Mouse (Mus musculus): Measurements from ENCODE around the gene Isyna1. TPM values are rescaled to one million over a fixed set of nuclear protein-coding genes. Genes with fewer than 3 reads are reported as not detected.

Isyna1 gene
- 100 to 1,000 TPM; 115 to 165 TPM for total RNA-seq (2021)
- long read RNA-seq, experiment 1, transcript Isyna1-206 (10 exons, 1,916 nt), result minor isoform, 5 of 147 reads
- long read RNA-seq, experiment 1, transcript Isyna1-204 (10 exons, 1,914 nt), result minor isoform, 6 of 147 reads
- long read RNA-seq, experiment 1, transcript Isyna1-201 (11 exons, 1,836 nt), result major isoform, 114 of 147 reads
- long read RNA-seq, experiment 1, partial matches to known transcripts, result 7 of 147 reads
- long read RNA-seq, experiment 1, other reads (novel, unspliced or antisense), result 15 of 147 reads
- long read RNA-seq, experiment 2, transcript Isyna1-204 (10 exons, 1,914 nt), result minor isoform, 8 of 270 reads
- long read RNA-seq, experiment 2, transcript Isyna1-206 (10 exons, 1,916 nt), result minor isoform, 7 of 270 reads
- long read RNA-seq, experiment 2, transcript Isyna1-201 (11 exons, 1,836 nt), result major isoform, 227 of 270 reads
- long read RNA-seq, experiment 2, partial matches to known transcripts, result 16 of 270 reads
- long read RNA-seq, experiment 2, other reads (novel, unspliced or antisense), result 12 of 270 reads

- DNase-seq (ENCODE audit: low spot score in 2 of 2), result peak; percentile 81 to 85
Measured at GRCm38 (mm10) chr8:70593961-70594609, at the start of gene Isyna1. Isyna1 (plus strand) TSS chr8:70594373.

GRCm38 (mm10) chr8:70546412-70546811 lies 47.8 kb upstream of the Isyna1 start:
- DNase-seq (ENCODE audit: low spot score in 2 of 2), result no peak

- DNase-seq (ENCODE audit: low spot score in 2 of 2), result no peak
Measured at GRCm38 (mm10) chr8:70547762-70548161, 46.4 kb upstream of the Isyna1 start.

GRCm38 (mm10) chr8:70549412-70550184 lies 44.6 kb upstream of the Isyna1 start:
- no peak for DNase-seq (ENCODE audit: low spot score in 2 of 2)

GRCm38 (mm10) chr8:70551558-70552161 lies 42.5 kb upstream of the Isyna1 start:
- DNase-seq (ENCODE audit: low spot score in 2 of 2), result no peak

- no peak for DNase-seq (ENCODE audit: low spot score in 2 of 2)
Measured at GRCm38 (mm10) chr8:70552836-70553235, 41.3 kb upstream of the Isyna1 start.

- DNase-seq (ENCODE audit: low spot score in 2 of 2), result peak in 1 of 2 experiments; percentile 45
Measured at GRCm38 (mm10) chr8:70553740-70554139, 40.4 kb upstream of the Isyna1 start.

GRCm38 (mm10) chr8:70555079-70555747 lies 39.0 kb upstream of the Isyna1 start:
- no peak for DNase-seq (ENCODE audit: low spot score in 2 of 2)

- no peak for DNase-seq (ENCODE audit: low spot score in 2 of 2)
Measured at GRCm38 (mm10) chr8:70558334-70558733, 35.8 kb upstream of the Isyna1 start.

GRCm38 (mm10) chr8:70558983-70559382 lies 35.2 kb upstream of the Isyna1 start:
- no peak for DNase-seq (ENCODE audit: low spot score in 2 of 2)

GRCm38 (mm10) chr8:70560096-70560495 lies 34.1 kb upstream of the Isyna1 start:
- DNase-seq (ENCODE audit: low spot score in 2 of 2), result peak in 1 of 2 experiments; percentile 48

- no peak for DNase-seq (ENCODE audit: low spot score in 2 of 2)
Measured at GRCm38 (mm10) chr8:70560564-70560963, 33.6 kb upstream of the Isyna1 start.

- no peak for DNase-seq (ENCODE audit: low spot score in 2 of 2)
Measured at GRCm38 (mm10) chr8:70561357-70561756, 32.8 kb upstream of the Isyna1 start.

GRCm38 (mm10) chr8:70561809-70562535 lies 32.2 kb upstream of the Isyna1 start:
- DNase-seq (ENCODE audit: low spot score in 2 of 2), result no peak

- no peak for DNase-seq (ENCODE audit: low spot score in 2 of 2)
Measured at GRCm38 (mm10) chr8:70562802-70563201, 31.4 kb upstream of the Isyna1 start.

GRCm38 (mm10) chr8:70563763-70564387 lies 30.3 kb upstream of the Isyna1 start:
- no peak for DNase-seq (ENCODE audit: low spot score in 2 of 2)

GRCm38 (mm10) chr8:70564696-70565235 lies 29.4 kb upstream of the Isyna1 start:
- DNase-seq (ENCODE audit: low spot score in 2 of 2), result no peak

GRCm38 (mm10) chr8:70565561-70565960 lies 28.6 kb upstream of the Isyna1 start:
- DNase-seq (ENCODE audit: low spot score in 2 of 2), result no peak

- DNase-seq (ENCODE audit: low spot score in 2 of 2), result no peak
Measured at GRCm38 (mm10) chr8:70570360-70570759, 23.8 kb upstream of the Isyna1 start.
